Mouse (Mus musculus): ENCODE results near the gene Sult1c2. TPM values are rescaled to one million over a fixed set of nuclear protein-coding genes. Genes with fewer than 3 reads are reported as not detected.

The Sult1c2 gene
- polyA plus RNA-seq (2021; fragmentation: Nextera tagmentation) = not detected in 2 replicates
- long read RNA-seq, experiment 1 = 0 reads
- long read RNA-seq, experiment 2 = 0 reads

DNA sequence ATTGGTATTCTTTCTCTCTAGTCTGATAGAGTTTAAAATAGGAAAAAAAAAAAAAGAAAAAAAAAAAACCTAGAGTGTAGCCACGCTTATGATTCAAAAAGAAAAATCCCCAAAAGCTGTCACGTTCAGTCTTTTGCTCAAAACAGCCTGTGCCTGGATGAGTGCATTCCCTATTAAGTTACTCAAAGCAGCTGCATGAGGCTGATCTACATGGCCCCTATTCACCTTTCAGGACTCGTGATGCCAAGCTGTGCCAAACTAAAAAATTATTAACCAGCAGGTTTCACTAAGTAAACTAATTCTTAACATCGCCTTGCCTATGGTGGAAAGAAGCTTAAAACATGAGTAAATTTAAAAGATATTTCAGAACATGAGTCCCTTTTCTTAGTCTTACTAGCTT is at the start of gene Sult1c2:
Gene Sult1c2 (minus strand): TSS at position 134 of the 400 bp plus-strand sequence.

Other genes with a start within 250 kb of the Sult1c2 start
- 0.16 and 0.18 TPM in 2 replicates for gene Sgo1, start 157.0 kb downstream of the Sult1c2 start, polyA plus RNA-seq (2021; fragmentation: Nextera tagmentation)
- not detected in 2 replicates for gene Sult1c1, start 144.3 kb upstream of the Sult1c2 start, polyA plus RNA-seq (2021; fragmentation: Nextera tagmentation)

Measured in left cerebral cortex, adult 6 months (tissue).